Mouse (Mus musculus) bone marrow macrophage, adult 2 months (primary cell): ENCODE results near the gene 9130023H24Rik.

Source experiments
- CTCF ChIP-seq: IDR thresholded peaks from 2 replicates; pipeline ENCODE4 v1.5.1; 2012; ENCODE audit warnings: low read depth, mild to moderate bottlenecking, low read length, moderate library complexity
- POLR2A ChIP-seq: IDR thresholded peaks from 2 replicates; pipeline ENCODE4 v1.6.1; 2012; ENCODE audit warnings: mild to moderate bottlenecking, low read depth, low read length, borderline replicate concordance

DNA sequence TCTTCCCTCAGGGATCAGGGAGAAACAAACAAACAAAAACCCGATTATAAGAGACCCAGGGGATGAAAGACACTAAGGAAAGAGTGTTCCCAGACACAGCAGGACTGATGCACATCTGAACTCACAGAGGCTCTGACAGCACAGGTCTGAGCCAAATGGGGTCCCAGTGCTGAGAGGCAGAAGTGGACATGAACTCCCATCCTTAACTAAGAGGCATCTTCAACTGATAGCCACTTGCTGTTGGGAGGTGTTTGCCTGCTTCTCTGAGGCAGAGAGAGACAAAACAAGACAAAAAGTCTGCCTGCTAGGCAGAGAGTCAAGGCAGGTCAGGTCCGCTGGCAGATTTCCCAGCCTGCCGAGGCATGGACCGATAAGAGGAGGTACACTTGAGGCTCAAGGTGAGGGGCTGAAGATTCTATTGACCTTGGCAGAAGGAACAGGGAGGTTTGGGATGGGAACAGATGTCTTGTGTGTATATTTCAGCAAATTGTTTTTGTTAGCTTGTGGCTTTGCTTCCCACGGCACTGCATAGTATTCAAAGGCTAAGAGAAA lies 19.0 kb upstream of the 9130023H24Rik start:
- no peak for TF ChIP-seq CTCF
- TF ChIP-seq POLR2A: no peak
